Mouse (Mus musculus) cerebral cortex, adult 2 months (tissue): ENCODE data around the gene Gstp2.

Experiments
- WGBS: fragments of 180-500 bp; shearing (Covaris S2); methylation state at CpG from one replicate; pipeline ENCODE4 v1.1.7; 2018; 5-methylcytosine and 5-hydroxymethylcytosine counted together

The Gstp2 gene

DNA sequence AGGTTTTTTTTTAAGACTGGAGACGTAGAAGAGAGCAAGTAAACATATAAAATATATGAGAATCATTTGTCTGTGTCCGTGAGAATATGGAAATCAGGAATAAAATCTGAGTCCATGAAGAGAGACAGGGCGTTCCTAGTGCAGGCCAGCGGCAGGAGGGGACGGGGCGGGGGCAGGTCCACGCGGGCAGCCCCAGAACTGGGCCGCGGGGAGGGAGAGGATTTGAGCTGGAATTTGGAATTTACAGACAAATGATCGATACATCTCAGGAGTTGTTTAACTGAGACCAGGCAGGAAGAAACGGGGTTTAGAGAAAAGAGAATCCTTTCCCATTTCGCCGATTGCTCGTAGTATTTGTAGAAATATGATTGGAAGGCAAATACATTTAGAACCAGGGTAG, 24.5 kb upstream of the Gstp2 start:
- 85% methylated on average over 15 of the region's 15 CpGs for WGBS

DNA sequence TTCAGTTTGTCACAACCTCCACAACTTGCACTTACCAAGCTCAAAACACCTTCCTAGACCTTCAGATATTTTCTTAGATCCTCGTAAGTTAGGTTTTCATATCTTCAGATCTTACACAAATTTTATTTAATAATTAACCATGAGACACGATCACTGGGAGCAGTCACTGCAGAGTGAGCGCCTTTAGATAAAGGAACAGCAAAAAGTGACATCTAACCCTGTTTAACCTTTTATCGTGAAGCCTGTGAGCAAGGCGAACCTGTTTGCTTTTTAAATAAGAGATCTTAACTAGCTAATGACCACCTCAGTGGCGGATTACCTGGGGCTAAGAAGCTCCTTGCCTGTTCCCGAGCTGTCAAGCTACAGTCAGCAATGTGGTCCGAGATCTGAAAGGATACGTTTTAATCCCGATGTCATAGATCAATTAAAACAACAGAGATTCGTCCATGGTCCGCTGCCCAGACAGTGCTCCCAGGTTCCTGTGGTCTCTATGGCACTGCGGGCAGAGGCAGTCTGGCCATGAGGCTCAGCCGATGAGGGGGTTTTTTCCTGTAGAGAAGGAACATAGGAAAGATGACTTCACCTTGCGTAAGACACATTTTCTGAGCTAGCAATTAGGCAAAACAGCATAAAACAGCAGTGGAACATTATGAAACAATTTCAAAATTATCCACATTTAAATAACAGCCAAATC, 23.0 kb upstream of the Gstp2 start:
- 75% methylated on average over 15 of the region's 15 CpGs for WGBS

DNA sequence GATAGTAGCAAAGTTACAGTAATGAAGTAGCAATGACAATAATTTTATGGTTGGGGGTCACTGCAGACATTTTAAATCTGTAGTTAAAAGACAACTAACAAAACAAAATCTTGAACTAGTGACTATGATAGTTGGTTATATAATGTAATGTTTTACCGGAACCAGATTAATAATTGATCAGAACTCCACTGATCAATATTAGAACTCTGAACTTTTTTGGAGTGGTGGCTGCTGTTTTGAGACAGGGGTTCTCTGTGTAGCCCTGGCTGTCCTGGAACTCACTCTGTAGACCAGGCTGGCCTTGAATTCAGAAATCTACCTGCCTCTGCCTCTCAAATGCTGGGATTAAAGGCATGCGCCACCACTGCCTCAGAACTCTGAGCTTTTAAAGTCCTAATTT, 22.4 kb upstream of the Gstp2 start:
- WGBS, result 99% methylated on average over 2 of the region's 2 CpGs

DNA sequence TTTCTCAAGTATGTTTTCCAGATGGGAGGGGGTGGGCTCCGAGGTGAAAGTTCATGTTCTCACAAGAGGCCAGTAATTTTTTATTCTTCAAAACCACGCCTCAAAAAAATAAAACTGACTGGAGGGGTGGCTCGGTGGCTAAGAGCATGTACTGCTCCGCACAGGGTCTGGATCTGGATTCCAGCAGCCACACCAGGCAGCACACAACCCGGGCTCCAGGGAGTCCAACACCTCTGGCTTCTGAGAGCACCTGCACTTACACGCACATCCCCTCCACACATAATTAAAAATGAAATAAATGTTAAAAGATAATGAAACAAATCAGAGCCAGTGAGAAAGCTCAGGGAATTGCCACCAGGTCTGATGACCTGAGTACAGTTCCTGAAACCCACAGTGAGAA, 20.5 kb upstream of the Gstp2 start:
- 72% methylated on average over 6 of the region's 6 CpGs for WGBS

DNA sequence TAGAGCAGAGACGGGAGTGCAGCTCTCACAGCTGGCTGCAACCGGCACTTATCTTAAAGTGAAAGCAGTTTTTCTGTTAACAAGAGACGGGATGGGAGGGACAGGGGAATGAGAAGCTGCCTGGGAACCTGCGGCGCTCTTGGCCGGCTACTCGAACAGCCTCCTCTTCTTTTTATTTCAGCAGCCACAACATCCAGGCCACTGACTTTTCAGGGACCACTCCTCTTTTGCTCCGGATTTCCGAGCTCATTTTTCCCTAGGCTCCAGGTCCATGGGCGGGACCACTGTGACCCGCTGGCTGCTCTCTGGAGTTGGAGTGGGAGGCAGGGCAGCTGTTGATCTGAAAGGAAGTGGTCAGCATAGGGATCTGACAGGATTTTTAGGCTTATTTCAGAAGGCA, 18.7 kb upstream of the Gstp2 start:
- 25% methylated on average over 7 of the region's 11 CpGs for WGBS

DNA sequence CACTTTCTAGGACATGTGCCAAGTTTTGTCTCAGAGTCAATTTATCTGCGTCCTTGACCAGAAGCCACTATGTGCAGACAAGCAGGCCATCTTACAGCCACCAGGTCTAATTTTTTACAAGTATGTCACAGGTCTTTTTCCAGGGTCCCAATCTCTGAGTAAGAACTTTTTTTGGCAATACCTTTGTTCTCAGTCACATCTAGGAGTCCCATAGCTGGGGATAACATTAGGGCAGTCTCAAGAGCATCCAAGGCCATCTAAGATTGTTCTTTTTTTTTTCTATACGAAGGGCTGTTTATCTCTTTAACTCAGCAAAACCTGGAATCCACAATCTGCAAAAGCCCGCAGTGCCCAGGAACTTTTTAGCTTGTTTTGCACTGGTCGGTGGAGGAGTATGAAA, 17.5 kb upstream of the Gstp2 start:
- WGBS, result 78% methylated on average over 4 of the region's 4 CpGs

DNA sequence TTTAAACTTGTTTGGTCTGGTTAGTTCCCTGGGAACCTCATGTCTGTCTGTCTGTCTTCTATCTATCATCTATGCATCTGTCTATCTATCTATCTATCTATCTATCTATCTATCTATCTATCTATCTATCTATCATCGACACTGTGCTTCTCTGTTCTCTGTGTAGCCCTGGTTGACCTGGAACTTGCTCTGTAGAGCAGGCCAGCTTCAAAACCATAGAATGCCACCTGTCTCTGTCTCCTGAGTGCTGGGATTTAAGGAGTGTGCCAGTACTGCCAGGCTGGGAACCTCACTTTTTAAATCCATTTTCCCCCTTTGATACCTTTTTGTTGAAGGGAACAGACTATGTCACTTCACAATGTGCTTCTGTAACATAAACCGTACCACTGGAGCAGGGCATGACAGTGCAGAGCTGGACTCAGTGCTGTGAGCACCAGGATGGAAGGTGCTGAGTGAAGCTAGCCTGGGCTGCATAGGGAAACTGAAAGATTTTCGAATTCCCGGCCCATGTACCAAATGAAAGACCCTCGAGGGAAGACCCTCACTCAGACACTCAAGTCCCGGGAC, 15.2 kb upstream of the Gstp2 start:
- 94% methylated on average over 6 of the region's 6 CpGs for WGBS

DNA sequence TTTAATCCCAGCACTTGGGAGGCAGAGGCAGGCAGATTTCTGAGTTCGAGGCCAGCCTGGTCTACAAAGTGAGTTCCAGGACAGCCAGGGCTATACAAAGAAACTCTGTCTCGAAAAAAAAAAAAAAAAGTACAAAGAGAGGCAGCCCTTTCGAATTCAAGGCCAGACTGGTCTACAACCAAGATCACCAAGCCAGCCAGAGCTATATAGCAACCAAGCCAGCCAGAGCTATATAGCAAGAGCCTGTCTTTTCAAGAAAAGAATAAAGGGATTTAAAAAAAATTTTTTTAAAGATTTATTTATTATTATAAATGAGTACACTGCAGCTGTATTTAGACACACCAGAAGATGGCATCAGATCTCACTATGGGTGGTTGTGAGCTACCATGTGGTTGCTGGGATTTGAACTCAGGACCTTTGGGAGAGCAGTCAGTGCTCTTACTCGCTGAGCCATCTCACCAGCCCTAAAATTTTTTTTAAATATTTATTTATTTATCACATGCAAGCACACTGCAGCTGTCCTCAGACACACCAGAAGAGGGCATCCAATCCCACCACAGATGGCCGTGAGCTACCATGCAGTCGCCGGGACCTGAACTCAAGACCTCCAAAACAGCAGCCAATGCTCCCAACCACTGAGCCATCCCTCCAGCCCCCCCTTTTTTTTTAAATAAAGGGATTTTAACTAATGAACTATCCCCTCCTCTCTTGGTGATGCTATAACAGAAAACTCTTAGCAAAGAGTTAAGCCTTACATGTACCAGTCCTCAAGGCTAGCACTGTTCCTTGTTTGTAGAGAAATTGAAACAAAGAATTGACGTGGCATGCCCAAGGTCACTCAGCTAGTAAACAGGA, 14.4 kb upstream of the Gstp2 start:
- WGBS, result 92% methylated on average over 8 of the region's 8 CpGs

DNA sequence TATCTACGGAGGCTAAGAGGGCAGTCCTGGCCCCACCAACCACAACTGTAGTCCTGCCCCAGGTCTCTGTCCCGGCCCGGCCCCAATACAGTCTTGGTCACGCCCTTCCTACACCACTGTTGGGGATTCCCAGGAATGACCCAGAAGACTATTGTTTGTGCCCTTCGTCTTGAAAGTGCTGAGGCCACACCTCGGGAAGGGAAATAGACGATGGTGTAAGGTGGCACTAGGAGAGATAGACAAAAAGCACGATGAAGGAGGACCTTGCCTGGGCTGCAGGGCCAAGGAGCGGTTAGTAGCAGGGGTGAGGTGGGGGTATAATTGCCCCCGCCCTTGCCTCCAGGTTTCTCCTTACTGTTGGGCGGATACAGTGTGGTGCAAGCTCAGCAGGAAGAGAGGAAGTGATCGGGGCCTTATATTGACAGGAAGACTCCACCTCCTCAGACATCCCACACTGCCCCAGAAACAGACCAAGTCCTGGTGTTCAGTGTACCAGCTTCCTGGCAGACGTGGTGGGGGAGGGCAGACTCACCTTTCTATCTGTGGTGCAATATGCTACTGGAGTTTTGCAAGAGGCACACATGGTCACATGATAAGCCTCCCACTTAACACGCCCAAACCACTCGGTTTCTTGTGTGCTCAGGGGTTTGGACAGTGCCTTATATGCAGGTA, 13.4 kb upstream of the Gstp2 start, which contains the start of gene Gstp3:
Gene Gstp3, minus strand, starts transcription at position 501 of the 672 bp plus-strand sequence.
- 79% methylated on average over 15 of the region's 15 CpGs for WGBS

DNA sequence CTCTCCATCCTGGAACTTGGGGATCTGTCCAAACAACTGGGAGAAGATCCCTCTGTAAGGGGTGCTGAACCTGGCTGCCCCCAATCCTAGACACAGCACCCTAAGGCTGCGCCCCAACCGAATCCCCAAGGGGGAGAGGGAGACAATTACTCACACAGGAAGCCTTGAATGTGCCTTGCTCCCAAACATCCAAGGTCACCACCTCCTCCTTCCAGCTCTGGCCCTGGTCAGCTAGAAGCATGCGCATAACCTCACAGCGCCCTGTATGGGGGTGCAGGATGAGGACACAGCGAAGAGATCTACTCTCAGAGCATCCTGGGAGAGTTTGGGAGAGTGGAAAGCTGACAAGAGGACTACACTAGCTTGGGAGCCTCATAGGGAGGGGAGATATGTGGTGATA, 12.8 kb upstream of the Gstp2 start:
- WGBS, result 93% methylated on average over 5 of the region's 5 CpGs

DNA sequence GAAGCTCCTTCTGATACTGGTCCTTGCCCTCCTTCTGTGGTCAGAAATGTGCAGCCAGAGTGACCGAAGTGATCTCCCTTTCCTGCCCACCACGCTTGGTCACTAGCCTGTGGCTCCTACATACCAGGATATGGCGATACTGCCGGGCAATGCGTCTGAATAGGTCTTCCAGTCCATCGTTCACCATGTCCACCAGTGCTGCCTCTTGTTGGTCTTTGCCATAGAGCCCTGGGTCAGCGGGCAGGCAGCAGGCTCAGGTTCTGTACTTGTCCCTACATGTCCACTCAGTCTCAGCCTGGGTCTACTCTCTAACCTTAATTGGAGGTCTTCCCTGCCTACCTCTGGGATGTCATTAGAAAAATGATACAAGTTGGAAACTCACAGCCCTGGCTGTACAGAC, 12.1 kb upstream of the Gstp2 start:
- 96% methylated on average over 7 of the region's 7 CpGs for WGBS

DNA sequence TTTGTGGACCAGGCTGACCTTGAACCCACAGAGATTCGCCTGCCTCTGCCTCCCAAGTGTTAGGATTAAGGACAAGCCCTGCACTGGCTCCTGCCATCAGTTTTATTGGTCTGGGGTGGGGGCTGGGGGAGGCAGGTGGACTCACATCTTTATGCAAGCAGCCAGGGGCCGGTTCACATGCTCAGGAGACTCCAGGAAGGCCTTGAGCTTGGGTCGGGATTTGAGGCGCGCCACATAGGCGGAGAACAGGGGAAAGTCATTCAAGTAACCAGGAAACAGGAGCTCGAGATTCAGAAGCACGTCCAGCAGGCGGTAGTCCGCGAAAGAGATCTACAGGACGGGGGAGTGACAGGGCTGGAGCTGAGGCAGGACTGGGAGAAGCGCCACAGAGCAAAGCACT, 11.6 kb upstream of the Gstp2 start:
- 91% methylated on average over 13 of the region's 13 CpGs for WGBS

DNA sequence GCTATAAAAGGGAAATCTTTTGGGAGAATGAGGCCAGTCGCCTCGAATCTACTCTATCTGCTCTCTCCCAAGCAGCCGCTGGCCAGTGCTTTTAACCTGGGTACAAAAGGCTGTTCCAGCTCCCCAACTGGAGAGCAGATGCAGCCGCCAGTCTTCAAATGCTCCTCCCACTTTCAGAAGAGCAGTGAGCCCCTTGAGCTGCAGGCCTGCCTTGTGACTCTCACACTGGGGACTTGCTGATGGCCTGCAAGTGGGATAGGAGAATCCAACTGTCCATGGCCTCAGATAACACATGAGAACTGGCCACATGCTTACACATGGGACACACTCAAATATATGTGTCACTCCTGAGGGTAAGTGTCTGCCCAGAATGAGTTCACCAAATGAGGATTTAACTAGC, 10.9 kb upstream of the Gstp2 start:
- WGBS, result 75% methylated on average over 4 of the region's 4 CpGs

DNA sequence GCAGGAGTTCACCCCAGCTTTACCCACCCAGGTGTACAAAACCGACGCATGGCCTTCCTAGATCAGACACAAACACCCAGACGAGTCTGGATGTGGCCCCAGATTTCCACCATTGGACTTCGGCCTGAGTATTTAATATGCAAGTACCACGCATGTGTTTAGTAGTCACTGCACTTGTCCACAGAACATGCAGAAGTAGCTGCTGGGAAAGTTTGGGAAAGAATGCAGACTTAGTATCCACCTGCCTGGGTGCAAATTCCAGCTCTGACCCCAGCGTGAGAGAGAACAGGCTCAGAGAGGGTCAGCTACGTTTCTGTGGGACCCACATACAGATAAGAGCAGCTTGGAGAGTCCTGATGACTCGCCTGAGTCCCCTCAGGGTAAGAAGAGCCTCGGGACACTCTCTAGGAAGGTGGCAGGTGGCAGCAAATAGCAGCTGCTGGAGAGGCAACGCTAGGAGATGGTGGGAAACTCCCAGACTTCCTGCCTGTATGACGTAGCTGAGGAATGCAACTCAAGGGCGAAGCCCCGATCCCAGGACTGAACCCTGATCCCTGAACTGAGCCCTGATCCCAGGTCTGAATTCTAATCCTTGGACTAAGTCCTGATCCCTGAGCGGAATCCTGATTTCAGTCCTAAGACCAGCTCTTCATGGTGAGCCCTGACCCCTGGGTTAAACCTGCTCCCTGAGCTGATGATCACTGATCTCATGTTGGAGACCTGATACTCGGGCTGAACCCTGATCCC, 10.3 kb upstream of the Gstp2 start:
- WGBS, result 75% methylated on average over 15 of the region's 15 CpGs

DNA sequence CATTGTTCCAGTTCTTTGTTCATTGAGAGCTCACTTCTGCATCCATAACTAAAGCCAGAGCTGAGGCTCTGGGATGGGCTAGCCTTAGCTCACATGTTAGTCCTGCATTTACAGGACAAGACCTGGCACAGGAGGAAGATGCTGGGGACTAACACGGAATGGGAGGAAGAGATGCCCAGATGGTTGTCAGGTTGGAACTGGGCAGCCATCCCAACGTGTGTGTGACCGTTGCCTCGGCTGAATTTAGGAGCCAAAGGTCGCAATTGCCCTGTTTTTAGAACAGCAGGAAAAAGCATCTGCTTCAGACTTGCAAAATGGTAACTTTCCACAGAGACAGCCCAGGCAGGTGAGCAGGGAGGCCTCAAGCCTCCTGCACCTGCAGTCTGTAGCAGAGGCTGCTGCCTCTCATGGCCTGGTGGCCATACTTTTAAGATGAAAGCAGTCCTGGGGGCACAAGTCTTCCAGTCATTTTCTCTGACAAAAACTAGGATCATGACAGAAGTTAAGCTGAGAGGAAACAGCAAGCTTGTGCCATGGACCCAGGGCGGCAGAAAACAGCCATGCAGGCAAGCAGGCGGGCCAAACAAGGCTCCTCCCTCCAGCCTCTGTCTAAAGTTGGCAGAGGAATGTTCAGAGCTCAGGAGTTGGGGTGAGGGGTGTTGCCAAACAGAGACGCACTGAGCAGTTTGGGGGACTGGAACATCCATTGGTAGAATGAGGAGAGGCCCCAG, 9.6 kb upstream of the Gstp2 start:
- 75% methylated on average over 8 of the region's 8 CpGs for WGBS

DNA sequence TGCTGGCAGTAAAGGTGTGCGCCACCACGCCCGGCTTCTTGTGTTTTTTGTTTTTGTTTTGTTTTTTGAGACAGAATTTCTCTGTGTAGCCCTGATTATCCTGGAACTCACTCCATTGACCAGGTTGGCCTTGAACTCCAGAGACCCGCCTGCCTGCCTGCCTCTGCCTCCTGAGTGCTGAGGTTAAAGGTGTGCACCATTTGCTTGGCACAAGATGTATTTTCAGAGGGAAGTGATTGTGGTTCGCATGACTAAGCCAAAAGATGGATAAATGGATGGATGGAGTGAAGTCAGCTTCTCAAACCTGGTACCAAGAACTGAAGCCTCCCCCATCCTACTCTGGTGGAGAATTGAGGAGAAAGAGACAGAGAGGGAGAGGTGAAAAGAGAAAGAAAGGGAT, 8.8 kb upstream of the Gstp2 start:
- 93% methylated on average over 5 of the region's 5 CpGs for WGBS

DNA sequence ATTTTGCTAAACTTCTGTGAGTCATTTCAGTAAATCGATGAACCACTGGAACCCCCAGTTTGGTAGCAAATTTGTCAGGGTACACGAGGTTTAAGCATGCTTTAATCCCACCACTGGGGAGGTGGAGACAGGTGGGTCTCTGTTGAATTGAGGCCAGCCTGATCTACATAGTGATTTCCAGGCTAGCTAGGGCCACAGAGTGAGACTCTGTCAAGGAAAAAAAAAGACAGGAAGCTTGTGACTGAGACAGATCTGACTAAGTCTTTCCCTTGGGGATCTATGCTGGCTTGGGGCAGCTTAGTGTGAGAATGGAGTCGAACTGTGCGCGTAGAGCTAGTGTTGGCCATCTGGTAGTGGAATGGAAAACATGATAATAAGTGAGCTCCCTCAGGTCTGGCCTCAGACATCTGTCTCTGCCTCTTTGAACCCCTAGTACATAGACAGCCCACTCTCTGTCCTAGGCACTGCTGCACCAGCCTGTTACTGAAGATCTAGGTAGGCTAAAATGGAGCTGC, 6.8 kb upstream of the Gstp2 start:
- 67% methylated on average over 5 of the region's 5 CpGs for WGBS

DNA sequence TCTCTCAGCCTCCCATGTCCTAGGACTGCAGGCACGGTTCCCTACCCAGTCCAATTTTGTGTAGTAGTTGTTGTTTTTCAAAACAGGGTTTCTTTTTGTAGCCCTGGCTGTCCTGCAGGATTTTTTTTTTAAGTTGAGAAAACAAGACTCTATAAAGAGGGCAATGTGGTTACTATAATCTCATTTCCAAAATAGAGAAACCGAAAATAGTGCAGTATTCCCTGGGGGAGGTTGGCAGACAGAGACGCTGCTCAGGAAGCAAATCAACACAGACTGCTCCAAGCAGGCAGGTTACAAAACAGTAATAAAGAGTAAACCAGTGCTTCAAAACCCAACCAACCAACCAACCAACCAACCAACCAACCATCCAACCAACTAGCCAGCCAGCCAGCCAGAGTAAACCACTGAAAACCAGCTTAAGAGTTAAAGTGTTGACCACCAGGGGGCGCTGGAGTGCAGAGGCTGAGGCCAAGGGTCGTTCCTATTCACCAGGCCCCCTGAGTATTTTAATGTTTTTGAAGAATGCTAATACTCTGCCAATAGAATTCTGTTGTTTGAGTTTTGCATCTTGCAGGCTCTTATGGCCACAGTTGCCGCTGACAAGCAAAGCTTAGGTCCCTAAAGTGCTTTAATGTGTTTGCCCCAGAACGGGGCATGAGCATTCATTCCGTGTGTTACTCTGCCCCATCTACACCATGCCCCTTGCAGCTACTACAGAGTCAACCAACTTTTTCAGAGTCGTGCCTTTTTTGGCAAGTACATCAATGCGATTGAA, 6.1 kb upstream of the Gstp2 start:
- 41% methylated on average over 10 of the region's 10 CpGs for WGBS

DNA sequence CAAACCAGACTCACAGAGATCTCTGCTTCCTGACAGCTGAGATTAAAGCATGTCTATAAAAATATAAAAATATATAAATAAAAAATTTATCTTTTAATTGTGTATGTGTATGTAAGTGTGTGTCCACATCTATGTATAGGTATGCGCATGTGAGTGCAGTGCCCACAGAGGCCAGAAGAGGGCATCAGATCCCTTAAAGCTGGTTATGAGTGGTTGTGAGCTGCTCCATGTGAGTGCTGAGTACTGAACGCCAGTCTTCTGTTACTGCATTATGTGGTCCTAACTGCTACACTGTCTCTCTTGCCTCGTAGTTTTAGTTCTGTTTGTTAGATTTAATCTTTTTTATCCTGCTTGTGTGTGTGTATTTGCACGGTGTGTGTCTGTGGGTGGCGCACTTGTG, 5.2 kb upstream of the Gstp2 start:
- 92% methylated on average over 5 of the region's 5 CpGs for WGBS

DNA sequence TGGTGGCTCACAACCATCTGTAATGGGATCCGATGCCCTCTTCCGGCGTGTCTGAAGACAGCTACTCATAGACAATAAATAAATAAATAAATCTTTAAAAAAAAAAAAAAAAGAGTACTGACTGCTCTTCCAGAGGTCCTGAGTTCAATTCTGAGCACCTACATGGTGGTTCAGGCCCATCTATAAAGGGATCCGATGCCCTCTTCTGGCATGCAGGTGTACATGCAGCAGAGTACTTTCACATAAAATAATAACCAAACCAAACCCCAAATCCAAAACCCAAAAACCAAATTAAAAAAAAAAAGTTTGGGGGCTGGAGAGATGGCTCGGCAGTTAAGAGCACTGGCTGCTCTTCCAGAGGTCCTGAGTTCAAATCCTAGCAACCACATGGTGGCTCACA, 3.2 kb upstream of the Gstp2 start:
- WGBS, result 89% methylated on average over 5 of the region's 5 CpGs
